Mouse (Mus musculus) frontal cortex, adult 2 months (tissue): Measurements from ENCODE around the gene Gjc3. TPM values are rescaled to one million over a fixed set of nuclear protein-coding genes. Genes with fewer than 3 reads are reported as not detected.

Source experiments
- DNase-seq, 2 experiments: peaks; one replicate each; pipeline ENCODE4 v3.0.0; 2022; ENCODE audit warnings: low spot score in 1 of 2; ENCODE audit errors: extremely low spot score in 1 of 2
- polyA plus RNA-seq: library from polyadenylated mRNA; depleted of rRNA; stranded (reverse); fragments of >200 nt; gene quantifications from 2 replicates; pipeline ENCODE4 v1.2.3, GENCODE M21; 2012; rRNA removed

Gjc3 gene
- polyA plus RNA-seq, 1 experiment: 33.9 TPM

DNA sequence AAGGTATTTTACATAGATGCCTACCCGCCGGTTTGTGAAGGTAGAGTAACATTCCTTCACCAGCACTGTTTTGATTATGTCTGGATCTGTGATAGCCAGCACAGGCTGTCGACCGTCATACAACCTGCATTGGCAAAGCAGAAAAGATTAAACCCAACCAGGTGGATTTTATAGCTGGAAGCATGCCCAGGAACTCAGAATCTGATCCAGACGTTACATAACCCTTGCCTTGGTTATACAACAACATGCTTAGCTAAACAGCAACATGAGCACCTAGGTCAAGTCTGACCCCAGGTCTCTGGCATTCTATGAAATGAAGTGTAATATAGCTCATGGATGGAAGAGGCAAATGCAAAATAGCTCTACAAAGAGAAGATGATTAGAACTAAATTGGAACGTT lies 47.3 kb downstream of the Gjc3 start:
- DNase-seq: no peak

GRCm38 (mm10) chr5:137914508-137914907 lies 48.4 kb downstream of the Gjc3 start:
- no peak for DNase-seq

- DNase-seq: no peak
Measured at GRCm38 (mm10) chr5:137909564-137910262, 53.2 kb downstream of the Gjc3 start.

Other genes starting within 250 kb of the Gjc3 start
- 55.0 and 60.9 TPM in 2 replicates for gene Nyap1, start 221.5 kb downstream of the Gjc3 start, polyA plus RNA-seq
- gene Tsc22d4, start 217.4 kb downstream of the Gjc3 start, polyA plus RNA-seq: 273 and 360 TPM in 2 replicates
- 24.2 and 25.9 TPM in 2 replicates for gene Ppp1r35, start 184.2 kb downstream of the Gjc3 start, polyA plus RNA-seq
- 39.1 and 42.6 TPM in 2 replicates for gene Mepce, start 175.4 kb downstream of the Gjc3 start, polyA plus RNA-seq
- gene Zcwpw1, start 175.3 kb downstream of the Gjc3 start, polyA plus RNA-seq: 14.1 and 15.3 TPM in 2 replicates
- gene Pilra, start 126.8 kb downstream of the Gjc3 start, polyA plus RNA-seq: 0.86 and 0.98 TPM in 2 replicates
- 0.20 TPM in 1 of 2 replicates, not detected in the other for gene Pilrb1, start 105.0 kb downstream of the Gjc3 start, polyA plus RNA-seq
- gene Pilrb2, start 91.3 kb downstream of the Gjc3 start, polyA plus RNA-seq: 0.08 TPM in 1 of 2 replicates, not detected in the other
- gene Cyp3a13, start 41.5 kb downstream of the Gjc3 start, polyA plus RNA-seq: 0.97 and 1.2 TPM in 2 replicates
- 0.36 and 0.54 TPM in 2 replicates for gene Azgp1, start 18.4 kb upstream of the Gjc3 start, polyA plus RNA-seq
- not detected in 2 replicates for gene Smok3a, start 58.2 kb upstream of the Gjc3 start, polyA plus RNA-seq
- not detected in 2 replicates for gene Smok3b, start 58.3 kb upstream of the Gjc3 start, polyA plus RNA-seq
- gene Smok3c, start 90.1 kb upstream of the Gjc3 start, polyA plus RNA-seq: not detected in 2 replicates
- gene Zkscan1, start 122.0 kb upstream of the Gjc3 start, polyA plus RNA-seq: 14.8 and 16.3 TPM in 2 replicates
- 18.0 and 21.2 TPM in 2 replicates for gene Zscan21, start 153.8 kb upstream of the Gjc3 start, polyA plus RNA-seq
- 3.7 and 6.0 TPM in 2 replicates for gene Zfp113, start 192.6 kb upstream of the Gjc3 start, polyA plus RNA-seq
- 126 and 149 TPM in 2 replicates for gene Cops6, start 198.0 kb upstream of the Gjc3 start, polyA plus RNA-seq
- 26.1 and 29.6 TPM in 2 replicates for gene Ap4m1, start 208.9 kb upstream of the Gjc3 start, polyA plus RNA-seq
- 28.7 and 30.1 TPM in 2 replicates for gene Mcm7, start 209.3 kb upstream of the Gjc3 start, polyA plus RNA-seq
- 56.8 and 58.4 TPM in 2 replicates for gene Taf6, start 224.4 kb upstream of the Gjc3 start, polyA plus RNA-seq
- 16.0 and 16.1 TPM in 2 replicates for gene Cnpy4, start 224.4 kb upstream of the Gjc3 start, polyA plus RNA-seq
- 7.2 and 7.5 TPM in 2 replicates for gene Mblac1, start 231.2 kb upstream of the Gjc3 start, polyA plus RNA-seq